Mouse (Mus musculus): Measurements from ENCODE around the gene Ankrd44.

- TF ChIP-seq CTCF (IDR thresholded peaks at IDR 0.05; ENCODE audit: borderline replicate concordance, insufficient read depth, low read depth, low read length) (no peak), POLR2A (IDR thresholded peaks at IDR 0.05; ENCODE audit: borderline replicate concordance, insufficient read depth, low read length) (no peak)
Observed at GRCm38 (mm10) chr1:54877014-54877413, 49.2 kb downstream of the Ankrd44 start.
